Mouse (Mus musculus): ENCODE data around the gene Ifit3.
A peak's percentile ranks its signal among the peaks of the same experiment; 100 is the strongest.
"Not testable (repeated sequence)": the region's sequence is repeated elsewhere in the genome, so short reads cannot be mapped to it uniquely, and the experiment has no call there.

The Ifit3 gene

DNA sequence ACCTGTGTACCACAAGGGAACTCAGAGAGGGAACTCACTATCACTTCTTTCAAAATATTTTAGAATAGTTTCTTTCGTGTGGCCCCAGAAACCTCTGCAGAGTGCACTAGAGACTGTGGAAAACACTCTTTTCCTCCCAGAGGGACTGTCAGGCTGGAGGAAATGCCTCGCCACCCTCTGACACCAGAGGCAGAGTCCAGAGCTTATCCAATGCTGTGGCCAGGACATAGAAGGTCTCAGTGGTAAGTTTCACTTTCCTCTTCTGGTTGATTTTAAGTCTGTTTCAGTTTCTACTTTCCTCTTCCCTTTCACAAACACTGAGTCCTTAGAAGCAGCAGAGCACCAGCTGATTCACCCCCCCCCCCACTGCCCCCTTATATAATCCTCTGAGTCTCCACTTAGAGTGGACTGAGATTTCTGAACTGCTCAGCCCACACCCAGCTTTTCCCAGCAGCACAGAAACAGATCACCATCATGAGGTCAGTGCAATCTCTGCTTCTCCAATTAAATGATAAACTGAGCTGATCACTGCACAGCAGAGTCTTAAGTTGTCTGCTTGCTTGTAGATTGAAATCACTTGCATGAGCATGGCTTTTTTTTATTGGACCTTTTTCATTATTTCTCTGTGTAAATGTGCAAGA is at the start of gene Ifit3:
Ifit3 (plus strand) TSS at position 406 of the 641 bp plus-strand sequence.
- not testable (repeated sequence) for DNase-seq (ENCODE audit: low spot score in 2 of 2)

DNA sequence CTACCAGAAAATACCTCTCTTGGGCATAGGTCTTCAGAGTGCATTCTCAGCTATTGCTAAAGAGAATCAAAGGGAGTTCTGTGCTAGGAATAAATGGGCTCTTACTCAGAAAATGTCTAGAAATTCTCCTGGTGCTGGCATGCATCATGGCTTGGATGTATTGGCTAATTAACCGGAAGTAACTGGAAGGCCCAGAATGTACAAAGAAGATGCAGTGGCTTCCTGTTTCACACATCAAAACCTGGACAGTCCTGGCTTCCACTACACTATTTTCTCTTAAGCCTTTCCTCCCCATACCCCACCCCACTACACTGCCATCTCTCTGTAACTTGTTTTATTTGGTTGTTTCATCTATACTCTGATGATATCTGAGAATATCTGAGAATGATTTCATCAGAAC is 43.9 kb upstream of the Ifit3 start:
- DNase-seq (ENCODE audit: low spot score in 2 of 2) = no peak

GRCm38 (mm10) chr19:34546211-34546610 is 37.1 kb upstream of the Ifit3 start:
- no peak for DNase-seq (ENCODE audit: low spot score in 2 of 2)

DNA sequence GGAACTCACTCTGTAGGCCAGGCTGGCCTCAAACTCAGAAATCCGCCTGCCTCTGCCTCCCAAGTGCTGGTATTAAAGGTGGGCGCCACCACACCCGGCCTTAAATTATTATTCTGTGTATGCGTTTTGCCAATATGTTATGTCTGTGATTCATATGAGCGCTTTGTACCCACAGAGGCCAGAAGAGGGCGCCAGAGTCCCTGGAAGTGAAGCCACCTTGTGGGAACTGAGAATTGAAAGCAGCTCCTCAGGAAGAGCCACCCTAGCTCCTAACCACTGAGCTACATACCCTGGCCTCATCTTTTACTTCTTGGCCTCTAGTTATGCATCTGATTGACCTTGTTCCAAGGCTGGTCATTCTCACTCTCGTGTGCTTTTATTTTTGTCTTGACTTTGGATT is 35.4 kb upstream of the Ifit3 start:
- peak; percentile 66 to 81 for DNase-seq (ENCODE audit: low spot score in 2 of 2)

GRCm38 (mm10) chr19:34550205-34550533 is 33.2 kb upstream of the Ifit3 start:
- no peak for DNase-seq (ENCODE audit: low spot score in 2 of 2)

- DNase-seq (ENCODE audit: low spot score in 2 of 2) = peak; percentile 25 to 49
These were observed 32.7 kb upstream of the Ifit3 start, which contains the start of gene Ifit2 for GRCm38 (mm10) chr19:34550534-34551223. Ifit2 (plus strand) TSS chr19:34550694.

DNA sequence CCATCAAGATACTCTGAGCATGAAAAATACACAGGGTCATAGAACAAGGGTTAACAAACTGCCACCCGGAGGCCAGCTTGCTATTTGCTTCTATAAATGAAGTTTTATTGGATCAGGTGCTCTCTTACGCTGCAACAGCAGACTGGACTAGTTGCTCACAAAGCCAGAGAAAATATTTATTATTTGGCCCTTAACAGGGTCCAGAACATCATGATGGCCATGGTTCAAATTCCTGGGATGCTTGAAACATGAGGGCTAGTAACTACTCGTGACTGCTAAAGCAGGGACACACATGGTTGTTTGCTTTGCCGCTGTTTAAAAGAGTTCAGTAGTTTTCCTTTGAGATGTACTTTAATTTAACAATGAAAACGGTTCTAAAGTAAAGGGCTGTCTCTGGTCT is 31.4 kb upstream of the Ifit3 start:
- no peak for DNase-seq (ENCODE audit: low spot score in 2 of 2)

GRCm38 (mm10) chr19:34553021-34553420 is 30.3 kb upstream of the Ifit3 start:
- no peak for DNase-seq (ENCODE audit: low spot score in 2 of 2)

DNA sequence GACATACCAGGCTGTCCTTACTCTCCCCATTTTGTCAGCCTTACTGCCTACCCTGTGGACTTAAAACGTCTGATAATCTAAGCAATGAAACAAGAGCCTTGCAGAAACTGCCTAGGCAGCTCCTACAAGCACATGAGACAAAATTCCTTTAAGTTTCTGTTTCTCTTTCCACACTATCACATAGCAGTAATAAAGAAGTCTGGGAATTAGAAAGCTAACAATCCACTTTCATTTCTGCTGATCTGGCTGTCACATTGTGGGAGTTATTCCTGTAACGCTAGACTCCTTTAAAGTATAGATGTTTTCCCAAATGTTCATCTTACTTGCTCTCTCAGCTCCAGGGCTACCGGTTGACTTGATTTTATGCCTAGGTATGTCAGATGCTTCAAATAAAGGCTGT is 29.8 kb upstream of the Ifit3 start:
- no peak for DNase-seq (ENCODE audit: low spot score in 2 of 2)

- no peak for DNase-seq (ENCODE audit: low spot score in 2 of 2)
These were observed 29.3 kb upstream of the Ifit3 start for GRCm38 (mm10) chr19:34554061-34554460.

DNA sequence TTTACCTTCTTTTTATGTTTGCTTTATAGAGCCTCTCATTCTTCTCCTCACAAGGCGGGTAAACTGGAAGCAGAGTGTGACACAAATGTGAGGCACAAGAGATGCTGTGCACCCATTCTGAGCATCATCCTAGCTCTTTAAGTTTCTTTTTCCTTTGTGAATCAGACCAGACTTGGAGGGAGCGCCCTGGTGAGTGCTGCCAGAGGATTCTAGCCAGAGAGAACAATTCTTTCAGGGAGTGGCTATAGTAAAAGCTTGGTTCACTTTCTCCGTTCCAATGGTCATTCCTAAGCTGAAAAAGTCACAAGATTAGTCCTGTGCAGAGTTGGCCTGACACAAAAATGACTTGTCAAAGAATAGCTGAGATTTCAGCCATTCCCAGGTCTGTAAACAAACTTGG is 26.7 kb upstream of the Ifit3 start:
- DNase-seq (ENCODE audit: low spot score in 2 of 2) = no peak

GRCm38 (mm10) chr19:34562556-34562955 is 20.8 kb upstream of the Ifit3 start:
- no peak for DNase-seq (ENCODE audit: low spot score in 2 of 2)

- no peak for DNase-seq (ENCODE audit: low spot score in 2 of 2)
These were observed 17.1 kb upstream of the Ifit3 start for GRCm38 (mm10) chr19:34566178-34566784.

GRCm38 (mm10) chr19:34568988-34569895 is 14.1 kb upstream of the Ifit3 start:
- no peak for DNase-seq (ENCODE audit: low spot score in 2 of 2)

DNA sequence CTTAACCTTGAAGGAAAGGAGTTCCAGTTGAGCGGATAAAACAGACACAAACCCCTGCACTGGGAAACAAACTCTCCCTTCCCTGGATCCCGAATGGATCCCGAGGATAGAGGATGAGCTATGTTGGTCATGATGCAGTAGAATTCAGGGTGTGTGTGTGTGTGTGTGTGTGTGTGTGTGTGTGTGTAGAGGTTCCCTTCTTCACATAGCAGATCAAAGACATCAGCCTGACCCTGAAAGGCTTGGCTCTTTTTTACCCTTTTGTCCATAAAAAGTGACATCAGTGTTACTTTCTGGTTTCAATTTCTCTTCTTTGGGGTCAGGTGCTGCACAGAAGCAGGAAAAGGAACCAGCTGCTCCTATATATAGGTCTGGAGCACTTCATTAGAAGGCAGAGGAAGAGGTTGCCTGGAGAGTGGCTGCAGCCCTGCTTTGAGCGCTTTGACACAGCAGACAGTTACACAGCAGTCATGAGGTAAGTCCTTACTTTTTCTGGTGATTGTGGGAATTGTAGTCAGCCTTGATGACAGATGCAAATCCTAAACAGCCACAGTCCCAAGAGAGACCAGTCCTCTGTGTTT is 13.3 kb upstream of the Ifit3 start:
- no peak for DNase-seq (ENCODE audit: low spot score in 2 of 2)

GRCm38 (mm10) chr19:34571080-34571479 is 12.3 kb upstream of the Ifit3 start:
- DNase-seq (ENCODE audit: low spot score in 2 of 2) = no peak

DNA sequence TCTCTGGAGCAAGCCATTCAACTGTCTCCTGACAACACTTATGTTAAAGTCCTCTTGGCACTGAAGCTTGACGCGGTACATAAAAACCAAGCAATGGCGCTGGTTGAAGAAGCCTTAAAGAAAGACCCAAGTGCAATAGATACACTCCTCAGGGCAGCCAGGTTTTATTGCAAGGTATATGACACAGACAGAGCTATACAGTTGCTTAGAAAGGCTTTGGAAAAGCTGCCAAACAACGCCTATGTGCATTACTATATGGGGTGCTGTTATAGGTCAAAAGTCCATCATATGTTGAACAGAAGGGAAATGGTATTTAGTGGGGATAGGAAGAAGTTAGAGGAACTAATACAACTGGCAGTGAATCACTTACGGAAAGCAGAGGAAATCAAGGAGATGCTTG is 9.7 kb upstream of the Ifit3 start:
- DNase-seq (ENCODE audit: low spot score in 2 of 2) = no peak

- DNase-seq (ENCODE audit: low spot score in 2 of 2) = no peak
These were observed 6.2 kb upstream of the Ifit3 start for GRCm38 (mm10) chr19:34577121-34577520.

DNA sequence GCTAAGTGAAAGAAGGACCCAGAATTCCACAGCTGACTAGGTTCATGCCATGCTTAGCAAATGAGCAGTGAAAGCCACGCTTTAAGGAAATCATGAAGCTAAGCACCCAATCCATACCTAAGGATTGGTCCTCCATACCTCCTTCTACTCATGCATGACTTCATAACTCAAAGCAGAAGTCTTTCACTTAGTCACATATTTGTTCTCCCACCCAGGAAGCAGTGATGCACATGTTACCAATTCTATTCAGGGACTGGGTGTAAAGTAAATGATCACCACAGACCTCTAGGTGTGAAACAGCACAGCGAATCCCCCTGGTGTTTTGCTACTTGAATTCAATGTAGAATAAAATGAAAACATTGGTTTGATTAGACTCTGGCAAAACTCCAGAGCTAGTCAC is 635 bp upstream of the Ifit3 start:
- not testable (repeated sequence) for DNase-seq (ENCODE audit: low spot score in 2 of 2)

- not testable (repeated sequence) for DNase-seq (ENCODE audit: low spot score in 2 of 2)
These were observed 2.6 kb downstream of the Ifit3 start for GRCm38 (mm10) chr19:34585740-34586458.
